Mouse (Mus musculus): ENCODE measurements around the gene Manbal. TPM values are rescaled to one million over a fixed set of nuclear protein-coding genes. Genes with fewer than 3 reads are reported as not detected.

Manbal gene
- polyA plus RNA-seq, 1 experiment: not detected

GRCm38 (mm10) chr2:157398539-157398938 is 31.1 kb downstream of the Manbal start:
- TF ChIP-seq POLR2A (IDR thresholded peaks at IDR 0.05; ENCODE audit: insufficient read depth, low read depth, low read length) (no peak), CTCF (IDR thresholded peaks at IDR 0.05; ENCODE audit: insufficient read depth, low read depth, low read length) (no peak)
- Histone ChIP-seq H3K4me3 (ENCODE audit: insufficient read depth, low read depth, low read length) (no peak overlapping the region), H3K27ac (ENCODE audit: insufficient read depth, low read depth, low read length) (no peak overlapping the region), H3K4me1 (ENCODE audit: control insufficient read depth, insufficient read depth, low read length) (peaks cover 11% of the 10 kb centered on the region)
- 98% methylated on average over 4 of the region's 4 CpGs for WGBS

DNA sequence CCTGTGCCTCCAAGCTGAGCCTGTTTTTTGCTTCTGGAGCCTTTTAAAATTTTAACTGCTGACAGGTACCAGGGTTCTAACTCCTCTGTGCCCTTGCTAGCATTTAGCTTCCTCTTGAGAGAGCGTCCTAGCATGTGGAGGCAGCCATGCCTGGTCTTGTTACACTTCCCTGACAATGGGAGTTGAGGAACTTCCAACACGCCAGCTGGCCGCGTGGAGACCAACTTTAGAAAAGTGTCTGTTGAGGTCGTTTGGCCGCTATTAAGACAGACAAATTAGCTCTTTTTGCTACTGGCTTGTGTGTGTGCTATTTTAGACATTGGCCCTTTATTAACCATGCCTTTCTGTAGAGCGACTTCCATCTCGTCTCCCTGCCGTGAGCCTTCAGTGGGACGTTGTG is 32.4 kb downstream of the Manbal start:
- Histone ChIP-seq H3K4me3 (ENCODE audit: insufficient read depth, low read depth, low read length) (no peak overlapping the region), H3K4me1 (ENCODE audit: control insufficient read depth, insufficient read depth, low read length) (peaks cover 11% of the 10 kb centered on the region), H3K27ac (ENCODE audit: insufficient read depth, low read depth, low read length) (no peak overlapping the region)
- TF ChIP-seq CTCF (IDR thresholded peaks at IDR 0.05; ENCODE audit: insufficient read depth, low read depth, low read length): no peak
- no peak for TF ChIP-seq POLR2A (IDR thresholded peaks at IDR 0.05; ENCODE audit: insufficient read depth, low read depth, low read length)
- 40% methylated on average over 10 of the region's 10 CpGs for WGBS

- TF ChIP-seq CTCF (IDR thresholded peaks at IDR 0.05; ENCODE audit: insufficient read depth, low read depth, low read length) (no peak), POLR2A (IDR thresholded peaks at IDR 0.05; ENCODE audit: insufficient read depth, low read depth, low read length) (no peak)
- H3K4me1 ChIP-seq (ENCODE audit: control insufficient read depth, insufficient read depth, low read length): 0 out of 2 replicates have a peak, but pooled peaks cover 5% of the 10 kb centered on the region
- no peak overlapping the region for H3K27ac ChIP-seq (ENCODE audit: insufficient read depth, low read depth, low read length)
- H3K4me3 ChIP-seq (ENCODE audit: insufficient read depth, low read depth, low read length): no peak overlapping the region
- WGBS: 73% methylated on average over 6 of the region's 6 CpGs
Observed at GRCm38 (mm10) chr2:157400491-157400890, 33.1 kb downstream of the Manbal start.

DNA sequence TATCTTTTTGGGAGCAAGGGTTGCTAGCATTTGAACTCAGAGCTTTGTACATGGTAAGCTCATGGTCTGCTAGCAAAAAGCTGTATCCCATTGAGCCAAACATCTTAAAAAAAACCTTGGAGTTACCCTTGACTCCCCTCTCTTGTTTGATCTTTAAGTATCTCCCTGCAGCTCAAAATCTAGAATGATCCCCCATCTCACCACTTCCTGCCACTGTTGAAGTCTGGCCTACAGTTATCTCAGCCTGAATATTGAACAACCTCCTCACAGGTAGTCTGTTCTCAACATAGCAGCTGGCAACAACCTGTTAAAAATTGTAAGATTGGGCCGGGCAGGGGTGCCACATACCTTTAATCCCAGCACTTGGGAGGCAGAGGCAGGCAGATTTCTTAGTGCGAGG is 33.9 kb downstream of the Manbal start:
- TF ChIP-seq POLR2A (IDR thresholded peaks at IDR 0.05; ENCODE audit: insufficient read depth, low read depth, low read length) (no peak), CTCF (IDR thresholded peaks at IDR 0.05; ENCODE audit: insufficient read depth, low read depth, low read length) (no peak)
- WGBS: 98% methylated on average over 2 of the region's 2 CpGs
- 0 out of 2 replicates have a peak, but pooled peaks cover 5% of the 10 kb centered on the region for H3K4me1 ChIP-seq (ENCODE audit: control insufficient read depth, insufficient read depth, low read length)

GRCm38 (mm10) chr2:157407596-157407995 is 40.2 kb downstream of the Manbal start:
- Histone ChIP-seq H3K4me1 (ENCODE audit: control insufficient read depth, insufficient read depth, low read length) (peaks cover 26% of the 10 kb centered on the region), H3K27ac (ENCODE audit: insufficient read depth, low read depth, low read length) (no peak overlapping the region), H3K4me3 (ENCODE audit: insufficient read depth, low read depth, low read length) (no peak overlapping the region)
- no peak for TF ChIP-seq POLR2A (IDR thresholded peaks at IDR 0.05; ENCODE audit: insufficient read depth, low read depth, low read length)
- no peak for TF ChIP-seq CTCF (IDR thresholded peaks at IDR 0.05; ENCODE audit: insufficient read depth, low read depth, low read length)
- WGBS: 66% methylated on average over 7 of the region's 7 CpGs

More for the DNA sequence above, 33.9 kb downstream of the Manbal start:
- no peak overlapping the region for H3K4me3 ChIP-seq (ENCODE audit: insufficient read depth, low read depth, low read length)
- no peak overlapping the region for H3K27ac ChIP-seq (ENCODE audit: insufficient read depth, low read depth, low read length)

- no peak for TF ChIP-seq CTCF (IDR thresholded peaks at IDR 0.05; ENCODE audit: insufficient read depth, low read depth, low read length)
- TF ChIP-seq POLR2A (IDR thresholded peaks at IDR 0.05; ENCODE audit: insufficient read depth, low read depth, low read length): no peak
- Histone ChIP-seq H3K4me1 (ENCODE audit: control insufficient read depth, insufficient read depth, low read length) (peaks cover 26% of the 10 kb centered on the region), H3K27ac (ENCODE audit: insufficient read depth, low read depth, low read length) (peak overlapping the region; percentile 80), H3K4me3 (ENCODE audit: insufficient read depth, low read depth, low read length) (no peak overlapping the region)
- WGBS: 24% methylated on average over 12 of the region's 12 CpGs
Observed at GRCm38 (mm10) chr2:157409793-157410533, 42.6 kb downstream of the Manbal start.

DNA sequence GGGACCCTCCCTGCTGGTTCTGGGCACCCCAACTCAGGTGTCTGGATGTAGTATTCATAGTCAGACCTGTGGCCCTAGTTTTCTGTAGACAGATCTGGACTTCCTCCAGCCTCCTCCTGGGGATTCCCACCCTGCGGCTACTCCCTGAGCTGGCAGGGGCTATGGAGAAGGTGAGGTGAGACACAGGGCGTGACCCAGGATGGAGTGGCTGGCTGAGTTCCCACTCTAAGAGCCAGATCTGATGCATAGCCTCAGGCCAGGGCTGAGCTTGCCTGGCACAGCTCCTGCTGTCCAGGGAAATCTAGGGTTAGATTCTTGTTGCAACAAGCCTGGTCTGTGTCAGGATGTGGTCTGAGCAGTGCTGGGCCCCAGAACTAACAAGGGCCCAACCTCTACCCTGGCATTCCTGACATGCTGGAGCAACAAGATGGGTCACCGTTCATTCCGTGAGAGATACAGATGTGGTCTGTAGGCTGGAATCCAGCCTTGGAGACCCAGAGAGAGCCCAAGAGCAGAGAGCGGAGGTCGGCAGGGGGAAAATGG is 43.8 kb downstream of the Manbal start:
- H3K27ac ChIP-seq (ENCODE audit: insufficient read depth, low read depth, low read length): no peak overlapping the region
- H3K4me3 ChIP-seq (ENCODE audit: insufficient read depth, low read depth, low read length): no peak overlapping the region
- TF ChIP-seq CTCF (IDR thresholded peaks at IDR 0.05; ENCODE audit: insufficient read depth, low read depth, low read length): no peak
- TF ChIP-seq POLR2A (IDR thresholded peaks at IDR 0.05; ENCODE audit: insufficient read depth, low read depth, low read length): no peak
- WGBS: 93% methylated on average over 6 of the region's 6 CpGs
- H3K4me1 ChIP-seq (ENCODE audit: control insufficient read depth, insufficient read depth, low read length): peaks cover 26% of the 10 kb centered on the region

DNA sequence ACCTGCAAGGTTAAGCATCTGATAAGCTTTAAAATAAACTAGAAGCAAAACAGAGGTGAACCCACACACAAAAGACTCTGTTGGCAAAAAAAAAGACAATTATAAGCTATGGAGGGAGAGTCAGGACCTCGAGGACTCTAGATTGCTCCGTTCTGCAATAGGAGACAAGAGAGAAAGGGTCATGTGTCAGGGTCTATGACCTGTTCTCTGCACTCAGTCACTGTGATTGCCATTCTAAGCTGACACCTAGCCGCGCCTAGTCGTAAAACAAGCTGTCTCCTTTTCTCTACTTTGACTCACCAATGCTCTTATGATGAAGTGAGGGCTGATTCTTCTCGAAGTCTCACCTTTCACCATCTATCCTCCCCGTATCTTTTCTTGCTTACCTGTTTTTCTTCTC is 45.1 kb downstream of the Manbal start:
- no peak overlapping the region for H3K27ac ChIP-seq (ENCODE audit: insufficient read depth, low read depth, low read length)
- H3K4me1 ChIP-seq (ENCODE audit: control insufficient read depth, insufficient read depth, low read length): peaks cover 26% of the 10 kb centered on the region
- TF ChIP-seq CTCF (IDR thresholded peaks at IDR 0.05; ENCODE audit: insufficient read depth, low read depth, low read length) (no peak), POLR2A (IDR thresholded peaks at IDR 0.05; ENCODE audit: insufficient read depth, low read depth, low read length) (no peak)
- WGBS: 91% methylated on average over 7 of the region's 7 CpGs
- H3K4me3 ChIP-seq (ENCODE audit: insufficient read depth, low read depth, low read length): no peak overlapping the region

DNA sequence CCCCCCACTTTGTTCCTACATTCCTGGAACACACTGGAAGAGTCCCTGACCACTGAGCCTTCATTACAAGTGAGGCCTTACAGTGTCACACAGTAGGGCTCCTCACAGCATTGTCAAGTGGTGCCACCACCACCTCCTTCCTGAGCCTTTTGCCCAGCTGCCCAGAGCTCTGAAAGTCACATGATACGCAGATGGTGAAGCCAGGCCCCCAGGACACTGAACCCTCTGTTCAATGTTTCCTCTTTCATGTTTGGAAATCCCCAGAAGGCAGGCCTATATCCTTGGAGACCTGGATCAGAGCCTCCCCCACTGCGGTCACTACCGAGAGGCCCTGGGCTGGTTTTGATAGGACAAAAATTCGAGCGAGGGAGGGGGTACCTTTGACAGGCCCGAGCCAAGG is 49.8 kb downstream of the Manbal start:
- H3K4me3 ChIP-seq (ENCODE audit: insufficient read depth, low read depth, low read length): no peak overlapping the region
- WGBS: 66% methylated on average over 6 of the region's 6 CpGs
- no peak for TF ChIP-seq CTCF (IDR thresholded peaks at IDR 0.05; ENCODE audit: insufficient read depth, low read depth, low read length)
- no peak for TF ChIP-seq POLR2A (IDR thresholded peaks at IDR 0.05; ENCODE audit: insufficient read depth, low read depth, low read length)
- H3K27ac ChIP-seq (ENCODE audit: insufficient read depth, low read depth, low read length): no peak overlapping the region
- H3K4me1 ChIP-seq (ENCODE audit: control insufficient read depth, insufficient read depth, low read length): peaks cover 9% of the 10 kb centered on the region
